Mouse (Mus musculus) embryonic facial prominence, embryonic 12.5 days (tissue): ENCODE results near the gene Rpl36-ps4. TPM values are rescaled to one million over a fixed set of nuclear protein-coding genes. Genes with fewer than 3 reads are reported as not detected.

Experiments used
- ATAC-seq: fragments of 200-750 bp; cut with Nextera tagmentation; 2 replicates; pipeline ENCODE4 v1.8.0; 2017; ENCODE audit not compliant: insufficient number of reproducible peaks, insufficient read depth, low FRiP score, low TSS enrichment
- H3K27ac ChIP-seq: fragments of 300-500 bp; sonication (generic); 2 replicates; pipeline ENCODE4 v1.5.1; 2016; ENCODE audit warnings: mild to moderate bottlenecking
- H3K27me3 ChIP-seq: fragments of 300-500 bp; sonication (generic); 2 replicates; pipeline ENCODE4 v1.6.1; 2016; ENCODE audit warnings: mild to moderate bottlenecking, moderate library complexity
- H3K36me3 ChIP-seq: fragments of 300-500 bp; sonication (generic); 2 replicates; pipeline ENCODE4 v1.6.1; 2016; ENCODE audit warnings: mild to moderate bottlenecking
- H3K4me1 ChIP-seq: fragments of 300-500 bp; sonication (generic); 2 replicates; pipeline ENCODE4 v1.6.1; 2016
- H3K4me2 ChIP-seq: fragments of 300-500 bp; sonication (generic); replicated peaks from 2 replicates; pipeline ENCODE4 v1.6.1; 2016; ENCODE audit warnings: mild to moderate bottlenecking, moderate library complexity
- H3K4me3 ChIP-seq: fragments of 300-500 bp; sonication (generic); 2 replicates; pipeline ENCODE4 v1.5.1; 2016; ENCODE audit warnings: mild to moderate bottlenecking
- H3K9ac ChIP-seq: fragments of 300-500 bp; sonication (generic); 2 replicates; pipeline ENCODE4 v1.6.1; 2016; ENCODE audit warnings: mild to moderate bottlenecking, moderate library complexity
- H3K9me3 ChIP-seq: fragments of 300-500 bp; sonication (generic); 2 replicates; pipeline ENCODE4 v1.6.1; 2016; ENCODE audit warnings: mild to moderate bottlenecking, moderate library complexity
- WGBS: fragments of 180-500 bp; shearing (Covaris S2); methylation state at CpG from one replicate; pipeline ENCODE4 v1.1.7; 2016; 5-methylcytosine and 5-hydroxymethylcytosine counted together
- polyA plus RNA-seq: library from polyadenylated mRNA; unstranded; fragments of >200 nt; fragmentation: Nextera tagmentation; extraction: Ambion mirVana; gene quantifications from 2 replicates; pipeline ENCODE4 v1.2.1, GENCODE M21; 2016

Rpl36-ps4 gene
- not detected in 2 replicates for polyA plus RNA-seq

DNA sequence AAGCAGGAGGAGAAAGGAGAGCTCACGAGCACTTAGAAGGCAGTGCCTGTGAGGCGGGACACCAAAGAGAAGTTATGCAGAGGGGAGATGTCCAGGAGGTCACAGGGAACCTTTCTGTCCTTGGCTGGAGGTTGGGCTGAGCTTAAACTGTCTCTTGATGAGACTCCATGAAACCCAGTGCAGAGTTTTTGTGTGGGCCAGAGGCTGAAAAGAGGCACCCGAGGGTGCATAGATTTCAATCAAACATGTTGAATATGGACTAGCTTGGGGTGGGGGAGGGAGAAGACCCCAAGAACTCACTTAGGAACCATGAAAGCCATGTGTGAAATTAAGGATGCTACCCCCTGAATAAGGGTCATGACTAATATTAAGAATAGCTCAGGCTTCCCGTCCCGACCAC lies at the start of gene Rpl36-ps4:
Gene Rpl36-ps4, plus strand, starts transcription at position 301 of the 400 bp plus-strand sequence.
- no peak for ATAC-seq
- Histone ChIP-seq H3K4me3 (no peak within 1 kb of the TSS), H3K27ac (no peak within 1 kb of the TSS), H3K4me1 (no peaks in the 10 kb centered on the region), H3K9me3 (no peaks in the 10 kb centered on the region), H3K36me3 (no peaks in the 10 kb centered on the region), H3K9ac (no peak within 1 kb of the TSS), H3K27me3 (no peaks in the 10 kb centered on the region), H3K4me2 (no peak within 1 kb of the TSS)
- WGBS, result 88% methylated on average over 5 of the region's 5 CpGs

DNA sequence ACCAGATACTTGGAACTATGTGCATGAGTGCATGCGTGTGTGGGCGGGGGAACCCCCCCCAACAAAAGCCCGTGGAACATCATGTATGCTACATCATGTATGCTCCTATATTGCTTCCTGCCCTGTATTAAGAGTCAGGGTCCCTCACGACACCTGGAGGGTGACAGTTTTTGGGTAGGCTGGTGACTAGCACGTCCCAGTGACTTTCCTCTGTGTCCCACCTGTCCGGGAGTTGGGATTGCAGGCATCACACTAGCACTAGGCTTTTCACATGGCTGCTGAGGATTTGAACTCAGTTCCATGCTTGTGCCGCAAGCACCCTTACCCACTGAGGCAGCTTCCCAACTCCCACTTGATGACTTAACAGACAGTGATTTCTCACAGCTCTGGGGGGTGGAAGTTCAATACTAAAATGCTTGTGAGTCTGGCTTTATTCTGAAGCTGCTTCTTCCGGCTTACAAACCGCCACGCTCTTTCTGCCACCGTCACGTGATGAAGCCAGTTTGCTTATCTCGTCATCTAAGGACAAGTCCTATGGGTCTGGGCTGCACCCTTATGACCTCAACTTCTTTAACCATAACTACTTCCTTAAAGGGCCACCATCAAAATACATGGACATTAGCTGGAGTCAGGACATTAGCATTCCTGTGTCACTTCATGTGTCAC lies 49.2 kb upstream of the Rpl36-ps4 start:
- ATAC-seq, result no peak
- H3K9me3 ChIP-seq, result no peaks in the 10 kb centered on the region
- H3K4me3 ChIP-seq, result no peak overlapping the region
- H3K27me3 ChIP-seq, result no peaks in the 10 kb centered on the region
- no peak overlapping the region for H3K27ac ChIP-seq
- H3K9ac ChIP-seq, result no peak overlapping the region
- WGBS, result 81% methylated on average over 13 of the region's 13 CpGs
- no peak overlapping the region for H3K4me2 ChIP-seq
- H3K4me1 ChIP-seq, result no peaks in the 10 kb centered on the region
- H3K36me3 ChIP-seq, result no peaks in the 10 kb centered on the region

DNA sequence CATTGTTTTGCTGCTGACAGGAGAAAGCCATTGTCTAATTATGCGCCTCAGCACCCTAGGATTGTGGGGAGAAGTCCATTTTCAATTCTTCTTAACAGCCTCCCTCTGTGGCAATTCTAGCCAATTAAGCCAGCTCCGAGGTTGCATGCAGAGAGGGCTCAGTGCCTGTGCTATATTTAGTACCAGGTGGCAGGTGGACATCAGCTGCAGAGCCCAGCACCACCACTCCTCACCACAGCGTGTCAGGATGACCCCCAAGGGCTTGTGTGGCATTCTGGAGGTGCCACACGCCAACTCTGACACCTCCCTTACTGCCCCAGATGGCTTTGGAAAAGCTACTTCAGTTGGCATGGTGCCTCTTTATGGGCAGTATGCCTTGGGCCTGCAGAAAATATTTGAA lies 48.5 kb upstream of the Rpl36-ps4 start:
- Histone ChIP-seq H3K4me3 (no peak overlapping the region), H3K4me1 (0 out of 2 replicates have a peak, but pooled peaks cover 2% of the 10 kb centered on the region), H3K27ac (no peak overlapping the region), H3K36me3 (no peaks in the 10 kb centered on the region), H3K27me3 (no peaks in the 10 kb centered on the region), H3K9ac (no peak overlapping the region), H3K4me2 (no peak overlapping the region), H3K9me3 (no peaks in the 10 kb centered on the region)
- no peak for ATAC-seq
- 44% methylated on average over 4 of the region's 4 CpGs for WGBS

- no peak overlapping the region for H3K4me2 ChIP-seq
- H3K27me3 ChIP-seq, result no peaks in the 10 kb centered on the region
- WGBS, result 76% methylated on average over 7 of the region's 7 CpGs
- no peak for ATAC-seq
- H3K9ac ChIP-seq, result no peak overlapping the region
- no peak overlapping the region for H3K4me3 ChIP-seq
- no peaks in the 10 kb centered on the region for H3K36me3 ChIP-seq
- H3K27ac ChIP-seq, result no peak overlapping the region
- H3K9me3 ChIP-seq, result no peaks in the 10 kb centered on the region
- H3K4me1 ChIP-seq, result peaks cover 8% of the 10 kb centered on the region; the same call in 1 of the 2 replicates
Measured at GRCm38 (mm10) chr17:87873456-87873855, 47.3 kb upstream of the Rpl36-ps4 start.

DNA sequence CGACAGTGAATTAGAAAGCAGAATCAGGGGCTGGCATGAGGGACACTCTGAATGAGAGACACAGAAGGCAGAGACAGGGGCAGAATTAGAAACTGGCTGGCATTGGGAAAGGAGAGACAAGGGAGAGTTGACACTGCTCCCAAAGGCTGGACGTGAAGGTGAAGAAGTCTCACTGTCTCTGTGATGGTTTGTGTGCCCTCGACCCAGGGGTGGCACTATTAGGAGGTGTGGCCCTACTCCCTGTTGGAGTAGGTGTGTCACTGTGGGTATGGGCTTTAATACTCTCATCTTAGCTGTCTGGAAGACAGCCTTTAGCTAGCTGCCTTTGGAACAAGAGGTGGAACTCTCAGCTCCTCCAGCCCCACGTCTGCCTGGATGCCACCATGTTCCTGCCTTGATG lies 46.8 kb upstream of the Rpl36-ps4 start:
- Histone ChIP-seq H3K4me3 (no peak overlapping the region), H3K4me2 (no peak overlapping the region), H3K9me3 (no peaks in the 10 kb centered on the region), H3K27ac (no peak overlapping the region), H3K27me3 (no peaks in the 10 kb centered on the region), H3K4me1 (peaks cover 8% of the 10 kb centered on the region; the same call in 1 of the 2 replicates), H3K9ac (no peak overlapping the region), H3K36me3 (no peaks in the 10 kb centered on the region)
- ATAC-seq, result no peak
- WGBS, result 84% methylated on average over 4 of the region's 4 CpGs

DNA sequence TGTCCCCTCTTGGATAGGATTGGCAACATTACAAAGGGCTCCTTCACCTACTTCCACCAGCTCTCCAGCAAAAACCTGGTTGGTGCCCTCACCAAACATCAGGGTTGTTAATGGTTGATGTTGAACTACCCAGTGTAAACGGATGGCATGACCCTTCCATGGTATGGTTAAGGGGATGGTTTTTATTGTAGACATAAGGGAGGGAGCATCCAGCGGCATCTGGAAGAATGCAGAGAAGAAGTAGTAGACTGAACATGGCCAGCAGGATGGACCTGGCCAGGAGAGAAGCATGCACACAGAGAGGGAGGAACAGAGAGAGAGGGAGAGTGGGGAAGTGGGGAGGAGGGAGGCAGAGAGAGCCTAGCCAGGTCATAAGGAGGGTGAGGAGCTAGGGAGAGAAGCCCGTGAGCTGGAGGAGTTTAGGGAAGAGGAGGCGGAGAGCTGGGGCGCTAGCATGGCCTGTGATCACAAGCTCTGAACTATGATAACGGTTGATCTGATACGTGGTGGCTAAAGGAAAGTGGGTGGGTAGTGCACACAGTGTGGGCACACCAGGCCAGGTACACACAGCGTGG lies 45.3 kb upstream of the Rpl36-ps4 start:
- Histone ChIP-seq H3K27me3 (no peaks in the 10 kb centered on the region), H3K36me3 (no peaks in the 10 kb centered on the region), H3K9me3 (no peaks in the 10 kb centered on the region), H3K4me1 (peaks cover 12% of the 10 kb centered on the region; the same call in 1 of the 2 replicates), H3K4me2 (no peak overlapping the region), H3K4me3 (no peak overlapping the region), H3K9ac (no peak overlapping the region), H3K27ac (no peak overlapping the region)
- no peak for ATAC-seq
- WGBS, result 85% methylated on average over 8 of the region's 8 CpGs

DNA sequence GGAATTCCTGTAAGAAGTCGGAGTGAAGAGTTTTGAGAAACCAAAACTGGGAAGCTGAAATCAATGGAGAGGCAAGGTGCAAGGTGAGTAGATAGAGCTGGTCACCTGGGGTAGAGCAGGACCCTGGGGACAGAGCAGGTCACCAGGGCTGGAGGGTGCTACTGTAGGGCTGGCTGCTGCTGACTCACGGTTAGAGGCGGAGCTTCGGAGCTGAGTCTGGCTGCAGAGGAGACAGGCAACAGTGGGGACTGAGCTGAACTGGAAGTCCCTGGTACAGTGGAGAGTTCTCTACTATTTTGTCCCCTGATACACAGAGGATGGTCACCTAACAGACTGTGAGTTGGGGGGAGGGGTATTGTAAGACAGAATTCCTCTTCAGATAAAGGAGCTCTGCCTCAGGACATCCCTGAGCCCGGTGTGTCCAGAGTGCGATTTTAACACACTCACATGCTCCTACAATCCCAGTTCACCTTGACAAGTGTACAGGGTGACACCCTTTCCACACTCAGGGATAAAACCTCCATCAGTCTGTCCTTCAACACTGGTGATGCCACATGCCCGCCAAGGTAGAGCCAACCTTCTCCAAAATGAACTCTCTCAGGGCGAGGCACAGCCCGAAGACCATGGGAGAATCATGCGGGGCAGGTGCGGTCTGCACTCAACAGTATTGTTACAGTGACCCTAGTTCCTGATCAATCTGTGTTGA lies 44.3 kb upstream of the Rpl36-ps4 start:
- H3K9me3 ChIP-seq, result no peaks in the 10 kb centered on the region

DNA sequence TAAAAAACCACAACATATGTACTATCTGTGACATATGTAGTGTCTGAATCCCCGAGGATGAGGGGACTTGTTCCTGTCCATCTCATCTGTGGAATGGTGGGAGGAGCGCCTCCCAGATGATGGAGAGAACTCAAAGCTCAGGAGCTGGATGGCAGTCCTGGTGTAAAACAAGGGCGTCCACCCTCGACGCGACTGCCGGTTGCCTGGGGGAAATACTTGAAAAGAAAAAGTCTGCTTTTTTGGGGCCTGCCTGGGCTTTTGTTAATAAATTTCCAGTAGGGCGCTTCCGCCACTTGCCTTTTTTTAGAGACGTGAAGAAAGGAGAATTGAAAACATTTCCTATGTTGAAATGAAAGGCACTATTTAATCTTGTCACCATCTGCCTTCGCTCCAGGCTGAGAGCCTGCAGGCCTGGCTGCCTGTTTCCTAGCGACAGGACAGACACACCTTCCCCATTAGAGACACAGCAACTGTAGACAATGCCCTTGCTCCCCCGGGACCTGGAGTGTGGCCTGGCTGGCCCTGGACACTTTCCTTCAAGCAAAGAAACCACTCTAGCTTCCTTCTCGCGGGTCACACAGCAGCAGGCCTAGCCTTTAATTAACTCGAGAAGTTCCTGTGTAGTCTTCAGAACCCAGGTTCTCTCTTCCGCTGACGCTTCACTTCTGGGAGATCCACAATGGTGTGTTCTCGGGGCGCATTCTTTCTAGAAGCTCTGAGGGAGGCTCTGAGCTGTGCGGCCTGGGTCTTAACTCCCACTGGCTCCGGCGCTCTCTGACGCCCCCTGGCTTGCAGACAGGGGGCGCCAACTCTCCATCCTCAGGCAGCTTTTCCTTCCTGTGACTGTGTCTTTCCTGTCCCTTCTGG lies 43.3 kb upstream of the Rpl36-ps4 start:
- Histone ChIP-seq H3K4me3 (no peak overlapping the region), H3K27me3 (no peaks in the 10 kb centered on the region), H3K9me3 (no peaks in the 10 kb centered on the region), H3K27ac (no peak overlapping the region), H3K9ac (no peak overlapping the region), H3K4me1 (peaks cover 12% of the 10 kb centered on the region; the same call in 1 of the 2 replicates), H3K4me2 (peak overlapping the region; percentile 25; the same call in 1 of the 2 replicates), H3K36me3 (no peaks in the 10 kb centered on the region)
- no peak for ATAC-seq
- WGBS, result 19% methylated on average over 25 of the region's 25 CpGs

More for the DNA sequence above, 44.3 kb upstream of the Rpl36-ps4 start:
- no peak for ATAC-seq
- Histone ChIP-seq H3K36me3 (no peaks in the 10 kb centered on the region), H3K9ac (no peak overlapping the region), H3K27me3 (no peaks in the 10 kb centered on the region), H3K27ac (no peak overlapping the region), H3K4me1 (peaks cover 12% of the 10 kb centered on the region; the same call in 1 of the 2 replicates), H3K4me3 (no peak overlapping the region), H3K4me2 (no peak overlapping the region)
- WGBS, result 85% methylated on average over 11 of the region's 11 CpGs

GRCm38 (mm10) chr17:87878556-87879483 lies 42.0 kb upstream of the Rpl36-ps4 start:
- H3K4me1 ChIP-seq, result peaks cover 12% of the 10 kb centered on the region; the same call in 1 of the 2 replicates
- H3K27ac ChIP-seq, result no peak overlapping the region
- no peaks in the 10 kb centered on the region for H3K27me3 ChIP-seq
- H3K9ac ChIP-seq, result no peak overlapping the region
- ATAC-seq, result no peak
- no peak overlapping the region for H3K4me3 ChIP-seq
- 33% methylated on average over 10 of the region's 10 CpGs for WGBS
- no peak overlapping the region for H3K4me2 ChIP-seq
- no peaks in the 10 kb centered on the region for H3K36me3 ChIP-seq
- H3K9me3 ChIP-seq, result no peaks in the 10 kb centered on the region

- no peak for ATAC-seq
- Histone ChIP-seq H3K4me1 (peaks cover 12% of the 10 kb centered on the region; the same call in 1 of the 2 replicates), H3K9me3 (no peaks in the 10 kb centered on the region), H3K27ac (no peak overlapping the region), H3K27me3 (no peaks in the 10 kb centered on the region), H3K4me2 (no peak overlapping the region), H3K9ac (no peak overlapping the region), H3K4me3 (no peak overlapping the region), H3K36me3 (no peaks in the 10 kb centered on the region)
- WGBS, result 60% methylated on average over 9 of the region's 9 CpGs
Measured at GRCm38 (mm10) chr17:87879484-87880225, 41.1 kb upstream of the Rpl36-ps4 start.
